In genomic region chr10:119452698-119453097, GRCm38 (mm10) we compare ENCODE assay signal across 8 mouse cellular contexts. TPM values are rescaled to one million over a fixed set of nuclear protein-coding genes. Genes with fewer than 3 reads are reported as not detected.
DNase-seq lines count a peak whose midpoint lies in the region; ATAC-seq and TF ChIP-seq lines count a peak whose summit lies in the region.

No protein-coding gene starts in this region.

- TF ChIP-seq POLR2A in cortical plate, adult 2 months (IDR thresholded peaks at IDR 0.05; ENCODE audit: extremely low read depth, insufficient read depth, low read length) = no peak

- no peaks in the 10 kb centered on the region for H3K9me3 ChIP-seq in heart, embryonic 14.5 days (ENCODE audit: control insufficient read depth, low read length)

- no peak for DNase-seq in heart, postnatal 36 days
- no peak for DNase-seq in gastrocnemius, postnatal 36 days
- DNase-seq in T-cell, adult 2 months (ENCODE audit: low spot score) = no peak
- no peak for DNase-seq in layer of hippocampus, postnatal 36 days

- peaks cover 7 to 15% of the 10 kb centered on the region in 2 experiments for H3K4me1 ChIP-seq in heart, embryonic 14.5 days (ENCODE audit: control insufficient read depth in 2 of 2, insufficient read depth in 2 of 2, low read length in 2 of 2)
- H3K4me1 ChIP-seq in cortical plate, adult 2 months (ENCODE audit: control insufficient read depth, insufficient read depth, low read length) = no peaks in the 10 kb centered on the region

- no peak for ATAC-seq in heart, embryonic 14.5 days (ENCODE audit: insufficient number of reproducible peaks, insufficient read depth, low FRiP score, low read depth)
- ATAC-seq in hematopoietic stem cell, adult 5-6 weeks (replicated peaks in 1 of 2; ENCODE audit: insufficient read depth in 1 of 2, low FRiP score in 2 of 2, low TSS enrichment in 1 of 2, low read depth in 1 of 2, poor library complexity in 2 of 2, severe bottlenecking in 2 of 2) = peak; percentile 71 to 80
- peak; percentile 55; the same call in 1 of the 2 replicates for ATAC-seq in megakaryocyte-erythroid progenitor cell, adult 5-6 weeks (replicated peaks; ENCODE audit: low FRiP score, low TSS enrichment, poor library complexity, severe bottlenecking)

- no peak for TF ChIP-seq CTCF in cortical plate, adult 2 months (IDR thresholded peaks at IDR 0.05; ENCODE audit: extremely low read depth, insufficient read depth, low read length)

- H3K4me3 ChIP-seq in heart, embryonic 14.5 days (ENCODE audit: control insufficient read depth in 1 of 2, insufficient read depth in 1 of 2, low read depth in 1 of 2, low read length in 2 of 2) = peak overlapping the region in 1 of 2 experiments; percentile 66; a peak in 1 of 4 replicates
- H3K4me3 ChIP-seq in cortical plate, adult 2 months (ENCODE audit: insufficient read depth, low read length) = peak overlapping the region; percentile 90; the same call in 1 of the 2 replicates

- H3K27ac ChIP-seq in heart, embryonic 14.5 days (replicated peaks in 1 of 2; ENCODE audit: control insufficient read depth in 1 of 2, insufficient read depth in 1 of 2, low read depth in 2 of 2, low read length in 2 of 2) = no peak overlapping the region
- no peak overlapping the region for H3K27ac ChIP-seq in cortical plate, adult 2 months (ENCODE audit: insufficient read depth, low read length)

- H3K36me3 ChIP-seq in heart, embryonic 14.5 days (ENCODE audit: control insufficient read depth, insufficient read depth, low read length) = no peaks in the 10 kb centered on the region

- H3K4me2 ChIP-seq in heart, embryonic 14.5 days (ENCODE audit: low read length) = peak overlapping the region; percentile 95

- no peak overlapping the region for H3K9ac ChIP-seq in heart, embryonic 14.5 days (ENCODE audit: low read length)

- intact Hi-C loops in heart, postnatal 36 days (cut with DNase I) = no loop called here
- intact Hi-C loops in gastrocnemius, postnatal 36 days (cut with DNase I) = no loop called here

- no peaks in the 10 kb centered on the region for H3K27me3 ChIP-seq in heart, embryonic 14.5 days (ENCODE audit: control insufficient read depth, insufficient read depth, low read length)

- WGBS in heart, embryonic 14.5 days = 52% methylated on average over 5 of the region's 5 CpGs

RNA-seq across cellular contexts. Expression of gene Grip1, which starts 0.9 kb away (rescaled TPM):
- 2.9 and 3.1 TPM in 2 replicates for polyA plus RNA-seq in heart, embryonic 14.5 days (2014; fragmentation: Nextera tagmentation; extraction: Ambion mirVana)
- total RNA-seq in heart, postnatal 36 days (2021) = under 1 TPM; 0.42 to 0.43 TPM
- 7.8 and 9.2 TPM in 2 replicates for polyA plus RNA-seq in cortical plate, adult 2 months (2012; rRNA removed)
- not detected in 2 replicates for total RNA-seq in hematopoietic stem cell, adult 5-6 weeks (2017)
- total RNA-seq in megakaryocyte-erythroid progenitor cell, adult 5-6 weeks (2014; fragmentation: Nextera tagmentation) = not detected in 2 replicates
- not detected in 2 replicates for total RNA-seq in megakaryocyte-erythroid progenitor cell, adult 5-6 weeks (2017)
- total RNA-seq in gastrocnemius, postnatal 36 days (2021) = not detected
- 10 to 100 TPM; 28.4 to 29.0 TPM for total RNA-seq in layer of hippocampus, postnatal 36 days (2021)

Comparison
In these comparisons a context has a peak if more than half of its experiments do, and no peak if none do; other contexts are left out.
1. RNA of gene Grip1, which starts 0.9 kb away (total RNA-seq): 28.4 to 29.0 TPM in layer of hippocampus, postnatal 36 days; 0.42 to 0.43 TPM in heart, postnatal 36 days, not detected in gastrocnemius, postnatal 36 days, not detected in hematopoietic stem cell, adult 5-6 weeks and not detected in megakaryocyte-erythroid progenitor cell, adult 5-6 weeks; every median in the first group is over 10 times any median in the second.